Mouse (Mus musculus): ENCODE results near the gene Degs1. TPM values are rescaled to one million over a fixed set of nuclear protein-coding genes. Genes with fewer than 3 reads are reported as not detected.
"Not testable (repeated sequence)": the region's sequence is repeated elsewhere in the genome, so short reads cannot be mapped to it uniquely, and the experiment has no call there.

The Degs1 gene
- polyA plus RNA-seq, 1 experiment, result 32.4 TPM

- Histone ChIP-seq H3K27me3 (replicated peaks) (peaks cover 15% of the 10 kb centered on the region), H3K4me1 (peaks cover 6% of the 10 kb centered on the region), H3K36me3 (replicated peaks; ENCODE audit: low read length) (no peaks in the 10 kb centered on the region), H3K9me3 (peaks cover 6% of the 10 kb centered on the region), H3K4me3 (replicated peaks) (no peak overlapping the region)
- no peak for TF ChIP-seq FLI1 (IDR thresholded peaks at IDR 0.05; ENCODE audit: low read length)
- TF ChIP-seq GATA1 (IDR thresholded peaks at IDR 0.05; ENCODE audit: borderline replicate concordance, low read length), result no peak
Observed at GRCm38 (mm10) chr1:182302176-182302870, 19.7 kb upstream of the Degs1 start.

- Histone ChIP-seq H3K4me3 (replicated peaks) (no peak overlapping the region), H3K9me3 (peaks cover 15% of the 10 kb centered on the region), H3K36me3 (replicated peaks; ENCODE audit: low read length) (no peaks in the 10 kb centered on the region), H3K4me1 (peaks cover 9% of the 10 kb centered on the region), H3K27me3 (replicated peaks) (peaks cover 19% of the 10 kb centered on the region)
- TF ChIP-seq GATA1 (IDR thresholded peaks at IDR 0.05; ENCODE audit: borderline replicate concordance, low read length), result no peak
- TF ChIP-seq FLI1 (IDR thresholded peaks at IDR 0.05; ENCODE audit: low read length), result no peak
Observed at GRCm38 (mm10) chr1:182297821-182298220, 15.2 kb upstream of the Degs1 start.

- Histone ChIP-seq H3K27me3 (replicated peaks) (peaks cover 17% of the 10 kb centered on the region), H3K4me1 (peaks cover 12% of the 10 kb centered on the region), H3K36me3 (replicated peaks; ENCODE audit: low read length) (no peaks in the 10 kb centered on the region), H3K9me3 (peaks cover 15% of the 10 kb centered on the region), H3K4me3 (replicated peaks) (no peak overlapping the region)
- TF ChIP-seq GATA1 (IDR thresholded peaks at IDR 0.05; ENCODE audit: borderline replicate concordance, low read length) (no peak), FLI1 (IDR thresholded peaks at IDR 0.05; ENCODE audit: low read length) (no peak)
Observed at GRCm38 (mm10) chr1:182297246-182297645, 14.6 kb upstream of the Degs1 start.

- TF ChIP-seq GATA1 (IDR thresholded peaks at IDR 0.05; ENCODE audit: borderline replicate concordance, low read length) (no peak), FLI1 (IDR thresholded peaks at IDR 0.05; ENCODE audit: low read length) (no peak)
Observed at GRCm38 (mm10) chr1:182296816-182297215, 14.2 kb upstream of the Degs1 start.

DNA sequence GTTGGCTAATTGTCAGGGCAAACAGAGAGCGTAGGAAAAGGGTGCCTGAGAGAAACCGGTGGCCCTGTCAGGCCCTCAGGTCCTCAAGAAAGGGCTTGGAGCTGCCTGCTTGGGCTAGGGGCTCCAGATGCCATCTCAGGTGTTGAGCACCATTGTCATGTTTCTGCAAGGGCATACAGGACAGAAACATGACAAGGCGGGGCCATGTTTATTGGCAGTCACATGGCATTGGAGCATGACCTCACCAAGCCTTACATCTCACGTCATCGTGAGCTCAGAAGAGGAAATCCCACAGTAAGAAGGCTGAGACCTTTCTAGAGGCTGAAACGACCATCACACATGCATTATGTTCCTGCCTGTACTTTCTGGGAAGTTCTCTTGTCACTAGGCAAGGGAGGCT, 13.5 kb upstream of the Degs1 start:
- Histone ChIP-seq H3K4me3 (replicated peaks) (no peak overlapping the region), H3K4me1 (peaks cover 12% of the 10 kb centered on the region), H3K36me3 (replicated peaks; ENCODE audit: low read length) (no peaks in the 10 kb centered on the region), H3K27me3 (replicated peaks) (peaks cover 14% of the 10 kb centered on the region), H3K9me3 (peaks cover 15% of the 10 kb centered on the region)
- TF ChIP-seq FLI1 (IDR thresholded peaks at IDR 0.05; ENCODE audit: low read length) (no peak), GATA1 (IDR thresholded peaks at IDR 0.05; ENCODE audit: borderline replicate concordance, low read length) (no peak)

More at GRCm38 (mm10) chr1:182296816-182297215, 14.2 kb upstream of the Degs1 start:
- Histone ChIP-seq H3K9me3 (peaks cover 15% of the 10 kb centered on the region), H3K4me3 (replicated peaks) (no peak overlapping the region), H3K36me3 (replicated peaks; ENCODE audit: low read length) (no peaks in the 10 kb centered on the region), H3K4me1 (peaks cover 12% of the 10 kb centered on the region), H3K27me3 (replicated peaks) (peaks cover 14% of the 10 kb centered on the region)

DNA sequence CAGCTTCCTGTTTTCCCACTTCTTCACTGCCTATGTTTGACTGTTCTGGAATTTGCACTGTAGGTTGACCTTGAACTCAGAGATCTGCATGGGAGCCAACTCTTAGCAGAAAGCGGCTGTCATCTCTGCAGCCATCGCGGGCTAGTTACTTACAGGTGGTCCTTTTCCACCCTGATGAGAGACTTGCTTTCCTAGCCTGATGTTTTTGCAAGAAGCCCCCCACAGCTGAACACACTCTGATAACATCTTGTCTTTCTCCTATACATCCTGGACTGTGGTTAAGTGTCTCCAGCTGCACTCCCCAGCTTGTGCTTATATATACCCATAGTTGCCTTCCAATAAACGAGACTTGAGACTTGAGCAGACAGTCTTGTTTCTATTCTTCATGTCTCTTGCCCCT, 9.7 kb upstream of the Degs1 start:
- no peak for TF ChIP-seq FLI1 (IDR thresholded peaks at IDR 0.05; ENCODE audit: low read length)
- TF ChIP-seq GATA1 (IDR thresholded peaks at IDR 0.05; ENCODE audit: borderline replicate concordance, low read length), result no peak
- Histone ChIP-seq H3K9me3 (peaks cover 10% of the 10 kb centered on the region), H3K4me1 (peaks cover 19% of the 10 kb centered on the region), H3K27me3 (replicated peaks) (peaks cover 10% of the 10 kb centered on the region), H3K36me3 (replicated peaks; ENCODE audit: low read length) (no peaks in the 10 kb centered on the region), H3K4me3 (replicated peaks) (no peak overlapping the region)

- not testable (repeated sequence) for H3K36me3 ChIP-seq (replicated peaks; ENCODE audit: low read length); H3K4me3 ChIP-seq (replicated peaks); H3K27me3 ChIP-seq (replicated peaks); H3K9me3 ChIP-seq
- peaks cover 22% of the 10 kb centered on the region for H3K4me1 ChIP-seq
Observed at GRCm38 (mm10) chr1:182290741-182291140, 8.1 kb upstream of the Degs1 start.

GRCm38 (mm10) chr1:182289781-182290180, 7.2 kb upstream of the Degs1 start:
- no peaks in the 10 kb centered on the region for H3K36me3 ChIP-seq (replicated peaks; ENCODE audit: low read length)
- peaks cover 3% of the 10 kb centered on the region for H3K27me3 ChIP-seq (replicated peaks)
- no peak for TF ChIP-seq GATA1 (IDR thresholded peaks at IDR 0.05; ENCODE audit: borderline replicate concordance, low read length)
- TF ChIP-seq FLI1 (IDR thresholded peaks at IDR 0.05; ENCODE audit: low read length), result no peak
- H3K4me1 ChIP-seq, result peaks cover 24% of the 10 kb centered on the region
- H3K9me3 ChIP-seq, result peaks cover 2% of the 10 kb centered on the region
- H3K4me3 ChIP-seq (replicated peaks), result no peak overlapping the region

- H3K9me3 ChIP-seq, result no peaks in the 10 kb centered on the region
- H3K27me3 ChIP-seq (replicated peaks), result peaks cover 3% of the 10 kb centered on the region
- H3K4me1 ChIP-seq, result peaks cover 28% of the 10 kb centered on the region
- no peak overlapping the region for H3K4me3 ChIP-seq (replicated peaks)
- H3K36me3 ChIP-seq (replicated peaks; ENCODE audit: low read length), result no peaks in the 10 kb centered on the region
- TF ChIP-seq GATA1 (IDR thresholded peaks at IDR 0.05; ENCODE audit: borderline replicate concordance, low read length) (no peak), FLI1 (IDR thresholded peaks at IDR 0.05; ENCODE audit: low read length) (no peak)
Observed at GRCm38 (mm10) chr1:182288601-182289000, 6.0 kb upstream of the Degs1 start.

DNA sequence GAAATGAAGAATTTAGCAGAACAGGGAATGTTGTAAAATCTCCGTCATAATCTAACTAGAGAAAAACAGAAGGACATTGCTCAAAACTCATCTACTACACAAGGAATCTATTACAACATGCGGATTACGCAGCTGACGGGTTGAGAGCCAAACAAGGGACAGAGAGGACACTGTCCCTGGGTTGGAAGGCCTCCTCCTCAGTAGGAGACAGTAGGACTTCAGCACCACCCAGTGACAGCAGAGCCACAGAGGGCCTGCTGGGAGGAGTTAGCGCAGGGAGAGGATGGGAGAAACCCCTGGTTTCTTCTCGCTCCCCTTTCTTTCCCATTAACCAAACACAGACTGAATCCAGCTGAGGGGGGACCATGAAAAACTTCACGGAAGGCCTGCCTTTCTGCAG, 5.2 kb upstream of the Degs1 start:
- no peak overlapping the region for H3K4me3 ChIP-seq (replicated peaks)
- H3K9me3 ChIP-seq, result no peaks in the 10 kb centered on the region
- TF ChIP-seq GATA1 (IDR thresholded peaks at IDR 0.05; ENCODE audit: borderline replicate concordance, low read length), result no peak
- peaks cover 3% of the 10 kb centered on the region for H3K27me3 ChIP-seq (replicated peaks)
- H3K36me3 ChIP-seq (replicated peaks; ENCODE audit: low read length), result no peaks in the 10 kb centered on the region
- peaks cover 33% of the 10 kb centered on the region for H3K4me1 ChIP-seq

GRCm38 (mm10) chr1:182284795-182285194, 2.2 kb upstream of the Degs1 start:
- Histone ChIP-seq H3K4me1 (peaks cover 44% of the 10 kb centered on the region), H3K9me3 (no peaks in the 10 kb centered on the region), H3K36me3 (replicated peaks; ENCODE audit: low read length) (peaks cover 7% of the 10 kb centered on the region), H3K4me3 (replicated peaks) (no peak overlapping the region), H3K27me3 (replicated peaks) (peaks cover 3% of the 10 kb centered on the region)
- TF ChIP-seq GATA1 (IDR thresholded peaks at IDR 0.05; ENCODE audit: borderline replicate concordance, low read length) (no peak), FLI1 (IDR thresholded peaks at IDR 0.05; ENCODE audit: low read length) (no peak)

Measured in megakaryocyte, embryonic 14.5 days (primary cell).